In the genomic region with DNA sequence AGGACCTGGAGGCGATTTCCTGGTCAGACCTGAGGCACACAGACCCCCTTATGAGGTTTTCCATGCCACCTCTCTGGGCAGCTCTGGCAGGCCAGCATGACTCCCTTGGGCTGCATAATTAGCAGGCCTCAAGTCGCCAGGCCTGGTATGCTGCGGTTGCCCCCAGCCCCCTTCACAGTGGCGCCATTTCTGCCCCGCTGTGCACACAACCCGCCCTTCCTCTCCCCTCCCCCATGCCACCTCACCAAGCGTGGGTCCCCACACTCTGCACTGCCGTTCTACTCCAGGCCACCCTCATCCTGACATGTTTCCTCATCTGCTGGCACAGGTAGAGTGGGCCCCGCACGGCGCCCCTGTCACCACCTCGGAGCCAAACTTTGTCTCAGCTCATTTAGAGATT, we compare ENCODE assay signal across 12 mouse cellular contexts.
A peak's percentile ranks its signal among the peaks of the same experiment; 100 is the strongest.
DNase-seq lines count a peak whose midpoint lies in the region; ATAC-seq and TF ChIP-seq lines count a peak whose summit lies in the region.
"Had no signal": no experiment of that assay in that cellular context is flagged by ENCODE, and none has a peak within 500 bp of the region (broad histone marks: within the 10 kb centered on the region; RNA-seq: fewer than 3 reads in every experiment).

No protein-coding gene starts in this region.

- WGBS in lung, embryonic 16.5 days, result 30% methylated on average over 12 of the region's 12 CpGs
- 54% methylated on average over 12 of the region's 12 CpGs for WGBS in lung, adult 2 months
- WGBS in embryonic facial prominence, embryonic 14.5 days, result 35% methylated on average over 12 of the region's 12 CpGs
- 38% methylated on average over 12 of the region's 12 CpGs for WGBS in hindbrain, embryonic 14.5 days

- 0 out of 2 replicates have a peak overlapping the region, but pooled peaks have one; percentile 7 for H3K4me2 ChIP-seq in lung, embryonic 16.5 days (ENCODE audit: low read depth, low read length)
- no peak overlapping the region for H3K4me2 ChIP-seq in embryonic facial prominence, embryonic 14.5 days (ENCODE audit: low read depth, low read length)
- no peak overlapping the region for H3K4me2 ChIP-seq in hindbrain, embryonic 14.5 days (replicated peaks)

- no peak overlapping the region for H3K4me3 ChIP-seq in lung, embryonic 16.5 days (ENCODE audit: low read length)
- H3K4me3 ChIP-seq in lung, adult 2 months (replicated peaks; ENCODE audit: extremely low read depth, low read depth, low read length), result no peak overlapping the region
- H3K4me3 ChIP-seq in embryonic facial prominence, embryonic 14.5 days (ENCODE audit: low read depth, low read length), result no peak overlapping the region
- H3K4me3 ChIP-seq in hindbrain, embryonic 14.5 days (replicated peaks; ENCODE audit: low read length), result no peak overlapping the region

- no peak overlapping the region for H3K9ac ChIP-seq in lung, embryonic 16.5 days (ENCODE audit: low read length)
- H3K9ac ChIP-seq in embryonic facial prominence, embryonic 14.5 days (ENCODE audit: low read depth, low read length), result 0 out of 2 replicates have a peak overlapping the region, but pooled peaks have one; percentile 8
- H3K9ac ChIP-seq in hindbrain, embryonic 14.5 days, result no peak overlapping the region
- H3K9ac ChIP-seq: liver, postnatal 0 days had no signal

- peaks cover 19% of the 10 kb centered on the region for H3K4me1 ChIP-seq in lung, embryonic 16.5 days (replicated peaks; ENCODE audit: control insufficient read depth, insufficient read depth, low read length)
- peaks cover 5% of the 10 kb centered on the region for H3K4me1 ChIP-seq in lung, adult 2 months (ENCODE audit: control insufficient read depth, insufficient read depth, low read length)
- peaks cover 11% of the 10 kb centered on the region for H3K4me1 ChIP-seq in embryonic facial prominence, embryonic 14.5 days (ENCODE audit: control insufficient read depth, insufficient read depth, low read length)
- H3K4me1 ChIP-seq in hindbrain, embryonic 14.5 days (replicated peaks; ENCODE audit: control insufficient read depth, insufficient read depth, low read length), result peaks cover 21% of the 10 kb centered on the region

- TF ChIP-seq POLR2A in lung, adult 2 months (IDR thresholded peaks at IDR 0.05; ENCODE audit: borderline replicate concordance, extremely low read depth, low read depth, low read length), result no peak

- peak; percentile 51 for ATAC-seq in lung, embryonic 16.5 days (ENCODE audit: low read depth)
- ATAC-seq in embryonic facial prominence, embryonic 14.5 days (ENCODE audit: low read depth), result no peak
- no peak; the same call in 1 of the 2 replicates for ATAC-seq in hindbrain, embryonic 14.5 days (ENCODE audit: low FRiP score)
- ATAC-seq in neutrophil, adult 5-6 weeks (ENCODE audit: extremely low read depth, insufficient number of reproducible peaks, low FRiP score, poor library complexity, severe bottlenecking), result 0 out of 2 replicates have a peak, but pooled peaks have one; percentile 9
- ATAC-seq: liver, postnatal 0 days had no signal

- no peak for DNase-seq in lung, adult 2 months
- DNase-seq in embryonic facial prominence, embryonic 14.5 days (ENCODE audit: low spot score), result no peak
- no peak for DNase-seq in hindbrain, embryonic 14.5 days (ENCODE audit: low spot score)
- DNase-seq in cerebellum, adult 18-20 months, result no peak
- DNase-seq in layer of hippocampus, adult 9-10 months (ENCODE audit: low spot score), result no peak
- DNase-seq: adrenal gland, postnatal 25 days; cerebellum, postnatal 36 days; layer of hippocampus, postnatal 36 days; liver, postnatal 0 days; thymus, postnatal 25 days had no signal

- H3K36me3 ChIP-seq in lung, embryonic 16.5 days (ENCODE audit: control insufficient read depth, insufficient read depth, low read length), result no peaks in the 10 kb centered on the region
- H3K36me3 ChIP-seq in embryonic facial prominence, embryonic 14.5 days (ENCODE audit: control insufficient read depth, insufficient read depth, low read length), result no peaks in the 10 kb centered on the region
- no peaks in the 10 kb centered on the region for H3K36me3 ChIP-seq in hindbrain, embryonic 14.5 days (replicated peaks; ENCODE audit: control insufficient read depth, insufficient read depth)

- no peak overlapping the region for H3K27ac ChIP-seq in lung, embryonic 16.5 days (ENCODE audit: low read length)
- 0 out of 2 replicates have a peak overlapping the region, but pooled peaks have one; percentile 6 for H3K27ac ChIP-seq in embryonic facial prominence, embryonic 14.5 days (replicated peaks; ENCODE audit: low read depth, low read length)
- H3K27ac ChIP-seq in hindbrain, embryonic 14.5 days, result peak overlapping the region; percentile 12; the same call in 1 of the 2 replicates

- TF ChIP-seq CTCF in lung, adult 2 months (IDR thresholded peaks at IDR 0.05; ENCODE audit: insufficient read depth, low read length), result no peak

- H3K9me3 ChIP-seq in lung, embryonic 16.5 days (ENCODE audit: control insufficient read depth, low read length), result no peaks in the 10 kb centered on the region
- 0 out of 2 replicates have a peak, but pooled peaks cover 4% of the 10 kb centered on the region for H3K9me3 ChIP-seq in embryonic facial prominence, embryonic 14.5 days (ENCODE audit: control insufficient read depth, low read length)
- H3K9me3 ChIP-seq in hindbrain, embryonic 14.5 days (ENCODE audit: control insufficient read depth, low read length), result no peaks in the 10 kb centered on the region

- H3K27me3 ChIP-seq in lung, embryonic 16.5 days (ENCODE audit: control insufficient read depth, insufficient read depth, low read depth, low read length), result no peaks in the 10 kb centered on the region
- H3K27me3 ChIP-seq in embryonic facial prominence, embryonic 14.5 days (replicated peaks; ENCODE audit: control insufficient read depth, insufficient read depth, low read length), result no peaks in the 10 kb centered on the region
- no peaks in the 10 kb centered on the region for H3K27me3 ChIP-seq in hindbrain, embryonic 14.5 days (ENCODE audit: control insufficient read depth, insufficient read depth, low read length)

Comparison
In these comparisons a context has a peak if more than half of its experiments do, and no peak if none do; other contexts are left out.
1. ATAC-seq: peak in lung, embryonic 16.5 days (single experiment) and neutrophil, adult 5-6 weeks (single experiment); none in embryonic facial prominence, embryonic 14.5 days (single experiment) and hindbrain, embryonic 14.5 days (single experiment).